Mouse (Mus musculus): Measurements from ENCODE around the gene Phf21b.
"Not testable (repeated sequence)": the region's sequence is repeated elsewhere in the genome, so short reads cannot be mapped to it uniquely, and the experiment has no call there.

The Phf21b gene

GRCm38 (mm10) chr15:84775421-84776174 is 80.3 kb downstream of the Phf21b start:
- no peak for DNase-seq (ENCODE audit: low spot score)

- DNase-seq (ENCODE audit: low spot score): no peak
These were observed 83.4 kb downstream of the Phf21b start for GRCm38 (mm10) chr15:84772191-84773111.

DNA sequence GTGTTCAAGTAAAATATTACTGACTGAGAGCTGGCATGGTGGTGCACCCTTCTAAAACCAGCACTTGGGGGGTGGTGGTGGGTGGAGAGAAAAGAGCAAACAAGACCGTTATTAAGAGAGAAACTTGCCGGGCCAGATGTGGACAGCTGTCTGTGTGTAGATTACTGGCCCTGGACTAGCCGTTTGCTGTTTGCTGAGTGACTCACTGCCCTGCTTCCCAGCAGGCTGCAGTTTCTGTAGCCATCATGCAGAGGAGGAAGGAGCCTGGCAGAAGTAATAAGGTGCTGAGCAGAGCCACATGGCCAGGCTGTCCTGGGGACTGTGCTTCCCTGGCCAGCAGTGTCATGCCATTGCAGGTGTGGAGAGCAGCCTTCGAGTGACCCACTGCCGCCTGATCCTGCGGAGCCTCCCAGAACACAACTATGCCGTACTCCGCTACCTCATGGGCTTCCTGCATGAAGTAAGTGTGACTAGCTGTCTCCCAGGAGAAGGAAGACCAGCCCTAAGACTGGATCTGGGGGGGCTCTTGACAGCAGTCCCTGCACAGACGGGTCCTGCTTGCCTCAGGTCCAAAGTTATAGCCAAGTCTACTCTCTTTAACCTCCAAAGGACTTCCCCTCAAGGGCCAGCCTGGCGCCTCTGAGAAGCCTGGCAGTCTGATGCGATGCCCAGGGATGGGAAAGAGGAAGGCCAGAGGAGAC is 86.1 kb downstream of the Phf21b start:
- no peak for DNase-seq (ENCODE audit: low spot score)

DNA sequence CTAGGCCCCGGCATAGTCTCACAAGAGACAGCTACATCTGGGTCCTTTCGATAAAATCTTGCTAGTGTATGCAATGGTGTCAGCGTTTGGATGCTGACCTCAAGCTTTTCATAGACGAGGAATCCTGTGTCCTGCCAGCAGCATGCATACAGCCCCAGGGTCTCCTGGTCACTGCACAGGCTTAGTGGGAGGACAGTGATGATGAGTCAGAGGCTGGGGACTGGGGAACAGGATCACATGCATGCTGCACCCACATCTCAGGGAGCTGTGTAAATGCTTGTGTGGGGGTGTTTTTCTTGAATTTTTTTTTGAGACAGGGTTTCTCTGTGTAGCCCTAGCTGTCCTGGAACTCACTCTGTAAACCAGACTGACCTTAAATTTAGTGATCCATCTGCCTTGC is 87.3 kb downstream of the Phf21b start:
- DNase-seq (ENCODE audit: low spot score): not testable (repeated sequence)

- DNase-seq (ENCODE audit: low spot score): no peak
These were observed 89.2 kb downstream of the Phf21b start for GRCm38 (mm10) chr15:84766621-84767020.

DNA sequence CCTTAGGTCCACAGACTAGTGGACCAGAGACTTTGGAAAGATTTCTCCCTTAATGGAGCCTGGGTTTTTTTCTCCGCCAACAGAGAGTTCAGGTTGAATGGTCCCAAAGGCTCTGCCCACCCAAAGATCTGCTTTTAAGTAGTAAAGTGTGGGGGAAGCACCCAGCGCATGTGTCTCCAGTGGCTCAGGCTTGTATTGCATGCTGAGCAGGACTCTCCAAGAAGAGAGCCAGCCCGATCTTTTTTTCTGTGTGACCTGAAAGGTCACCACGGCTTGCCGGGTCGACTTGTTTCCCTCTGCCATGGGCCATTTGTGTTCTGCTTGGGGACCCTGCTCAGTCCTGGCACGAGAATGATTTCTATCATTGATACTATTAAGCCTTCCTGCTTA is 92.4 kb downstream of the Phf21b start:
- no peak for DNase-seq (ENCODE audit: low spot score)

DNA sequence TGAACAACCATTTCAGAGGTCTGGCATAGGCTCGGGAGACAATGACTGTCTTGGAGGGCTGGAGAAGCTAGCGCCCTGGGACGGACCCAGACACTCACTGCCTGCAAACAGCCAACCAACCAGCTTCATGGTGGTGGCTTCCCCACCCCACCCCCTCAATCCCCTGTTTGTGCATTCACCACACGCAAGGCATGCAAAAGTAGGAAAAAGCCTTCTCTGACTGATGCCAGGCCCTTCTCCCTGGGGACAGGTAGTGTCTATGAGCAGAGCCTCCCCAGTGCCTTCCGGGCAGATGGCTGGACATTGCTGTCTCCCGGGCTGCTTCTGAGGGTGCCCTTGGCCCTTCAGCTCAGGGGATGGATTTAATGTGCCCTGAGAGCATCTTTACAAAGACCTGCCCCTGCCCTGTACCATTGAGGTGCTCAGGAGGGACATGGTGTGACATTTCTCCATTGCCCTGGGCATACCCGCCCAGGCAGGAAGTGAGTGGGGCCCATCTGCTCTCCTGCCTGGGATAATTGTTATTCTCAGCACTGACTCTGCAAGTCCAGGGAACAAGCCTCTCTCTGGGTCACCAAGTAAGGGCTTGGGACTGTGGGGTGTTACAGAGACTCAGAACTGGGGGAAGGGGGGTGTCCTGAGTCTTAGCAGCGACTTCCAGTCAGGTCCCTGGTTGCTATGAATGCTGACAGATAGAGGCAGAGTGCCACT is 93.0 kb downstream of the Phf21b start:
- no peak for DNase-seq (ENCODE audit: low spot score)

DNA sequence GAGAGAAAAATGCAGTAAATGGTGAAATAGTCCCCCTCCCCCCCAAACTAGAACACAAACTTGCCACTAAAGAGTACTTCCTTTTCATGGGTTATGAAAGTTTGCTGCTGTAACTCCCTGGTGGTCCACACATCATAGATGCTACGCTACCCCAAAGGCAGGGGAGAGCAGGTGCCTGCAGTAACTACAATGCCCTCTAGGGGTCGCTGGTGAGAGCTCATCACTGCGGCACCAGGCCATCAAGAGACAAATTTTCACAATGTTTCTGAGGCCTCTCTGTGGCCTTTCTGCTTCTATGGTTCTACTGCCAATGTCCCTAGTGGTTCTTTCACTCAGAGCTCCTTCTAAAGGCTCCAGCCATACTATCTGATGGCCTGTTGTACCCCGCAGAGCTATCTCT is 97.4 kb downstream of the Phf21b start:
- DNase-seq (ENCODE audit: low spot score): peak; percentile 18

DNA sequence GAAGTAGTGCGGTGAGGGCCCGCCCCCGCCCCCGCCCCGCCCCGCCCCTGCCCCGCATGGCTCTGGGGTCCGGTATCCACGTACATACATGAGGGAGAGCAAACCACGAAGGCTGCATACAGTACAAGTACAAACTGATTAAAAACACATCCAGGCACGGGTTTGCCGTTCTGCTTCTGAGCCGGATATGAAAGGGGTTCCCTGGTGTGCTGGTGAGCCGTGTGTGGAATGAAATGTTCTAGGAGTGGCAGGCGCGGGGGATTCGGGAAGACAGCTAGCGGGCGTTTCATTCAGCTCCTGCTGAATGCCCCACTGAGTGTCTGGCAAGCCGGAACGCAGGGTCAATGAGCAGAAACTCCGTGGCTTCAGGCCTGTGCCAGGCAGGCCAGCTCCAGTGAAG is 99.4 kb downstream of the Phf21b start:
- DNase-seq (ENCODE audit: low spot score): no peak

DNA sequence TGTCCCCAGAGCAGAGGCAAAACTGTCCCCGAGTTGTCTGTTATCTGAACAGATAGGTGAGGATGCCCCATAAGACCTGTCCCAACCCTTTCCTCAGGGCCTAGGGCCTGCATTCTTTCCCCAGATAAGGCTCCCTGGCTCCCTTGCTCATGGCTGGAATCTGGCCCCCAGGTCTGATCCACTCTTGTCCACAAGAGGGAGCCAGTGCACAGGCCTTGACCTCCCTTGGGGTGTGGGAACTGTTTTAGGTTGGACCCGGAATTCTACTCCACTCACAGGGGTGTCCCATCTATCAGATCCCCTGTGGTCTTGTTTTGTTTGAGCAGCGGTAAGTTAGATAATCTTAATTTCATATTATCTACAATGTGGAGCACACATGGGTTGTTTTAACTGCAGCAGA is 100.9 kb downstream of the Phf21b start:
- DNase-seq (ENCODE audit: low spot score): peak; percentile 75

DNA sequence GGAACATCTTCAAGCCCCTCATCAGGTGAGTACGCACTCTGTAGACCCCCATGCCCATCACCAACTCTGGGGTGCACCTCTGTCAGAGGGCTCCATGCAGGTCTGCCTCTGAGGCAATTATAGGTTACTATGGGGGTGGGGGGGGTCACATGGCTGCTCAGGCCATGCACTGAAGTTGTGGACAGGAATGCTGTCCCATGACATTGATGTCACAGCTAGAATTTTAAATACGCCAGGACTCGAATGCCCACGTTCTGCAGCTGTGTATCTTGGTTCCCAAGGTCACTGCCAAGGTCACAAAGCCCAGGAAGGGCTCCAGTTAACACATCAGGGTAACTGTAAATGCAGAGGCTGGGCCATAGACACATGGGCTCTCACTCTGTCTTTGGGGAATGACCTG is 110.0 kb downstream of the Phf21b start:
- DNase-seq (ENCODE audit: low spot score): no peak

DNA sequence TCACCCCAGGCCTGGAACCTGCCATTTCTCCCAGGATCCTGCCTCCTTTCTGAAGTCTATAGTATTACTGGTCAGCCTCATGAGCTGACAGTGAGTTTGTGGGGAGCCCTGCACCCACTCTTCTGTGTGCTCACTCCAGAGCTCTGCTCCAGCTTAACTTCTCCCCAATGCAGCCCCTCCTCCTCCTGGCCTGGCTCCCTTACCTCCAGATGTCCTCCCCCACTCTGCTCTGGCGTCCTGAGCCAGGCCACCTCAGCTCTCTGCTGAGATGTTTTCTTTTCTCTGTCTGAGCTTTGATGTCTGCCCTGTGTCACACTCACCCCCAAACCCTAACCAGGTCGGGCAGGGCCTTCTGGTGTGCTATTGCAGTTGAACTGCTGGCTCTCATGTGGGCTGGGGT is 111.5 kb downstream of the Phf21b start:
- no peak for DNase-seq (ENCODE audit: low spot score)

DNA sequence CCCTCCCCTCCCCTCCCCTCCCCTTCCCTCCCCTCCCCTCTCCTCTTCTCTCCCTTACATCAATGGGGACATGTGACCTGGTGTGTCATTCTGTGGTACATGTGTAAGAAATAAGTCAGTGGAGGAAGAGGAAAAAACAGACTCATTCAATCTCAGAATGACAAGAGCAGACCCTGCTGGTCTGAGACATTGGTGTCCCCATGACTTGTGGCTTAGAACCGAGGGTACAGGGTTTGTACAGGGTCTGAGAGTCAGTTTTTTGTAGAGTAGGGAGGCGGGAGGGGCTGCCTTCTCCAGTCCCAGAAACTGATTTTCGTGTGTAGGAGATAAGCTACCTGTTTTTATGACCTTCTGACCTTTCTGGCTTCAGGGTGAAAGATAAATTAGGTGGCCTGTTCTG is 112.5 kb downstream of the Phf21b start:
- no peak for DNase-seq (ENCODE audit: low spot score)

DNA sequence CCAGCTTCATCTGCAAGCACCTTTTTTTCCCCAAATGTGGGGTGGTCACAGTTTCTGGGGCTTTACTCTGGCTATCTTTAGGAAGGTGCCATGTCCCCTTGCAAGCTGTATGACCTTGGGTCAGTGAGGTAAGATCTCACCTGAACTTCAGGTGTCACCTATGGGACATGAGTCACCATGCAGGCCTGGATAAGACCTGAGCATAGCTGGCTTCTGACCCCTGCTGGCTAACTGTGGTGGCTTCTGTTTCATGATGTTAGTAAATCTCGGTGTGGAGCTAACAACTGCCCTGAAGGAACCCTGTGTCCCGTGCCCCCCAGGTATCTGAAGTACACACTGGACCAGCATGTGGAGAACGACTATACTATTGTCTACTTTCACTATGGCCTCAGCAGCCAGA is 114.3 kb downstream of the Phf21b start:
- DNase-seq (ENCODE audit: low spot score): no peak

- no peak for DNase-seq (ENCODE audit: low spot score)
These were observed 117.6 kb downstream of the Phf21b start for GRCm38 (mm10) chr15:84738246-84738645.

DNA sequence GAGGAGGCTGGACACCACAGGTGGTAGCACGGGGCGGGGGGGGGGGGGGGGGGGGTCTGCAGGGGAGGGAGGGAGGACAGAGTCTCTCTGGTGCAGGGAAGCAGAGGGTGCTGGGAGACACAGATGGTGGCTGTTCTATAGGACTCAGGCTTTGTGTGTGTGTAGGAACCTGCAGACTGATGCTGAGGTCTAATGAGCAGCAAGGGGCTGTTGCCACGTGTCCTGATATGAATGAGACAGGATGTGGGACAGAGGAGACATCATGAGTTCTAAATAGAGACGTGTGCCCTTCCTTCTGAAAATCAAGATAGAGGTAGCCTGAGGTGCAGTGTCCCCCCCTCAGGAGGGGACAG is 118.9 kb downstream of the Phf21b start:
- DNase-seq (ENCODE audit: low spot score): no peak

DNA sequence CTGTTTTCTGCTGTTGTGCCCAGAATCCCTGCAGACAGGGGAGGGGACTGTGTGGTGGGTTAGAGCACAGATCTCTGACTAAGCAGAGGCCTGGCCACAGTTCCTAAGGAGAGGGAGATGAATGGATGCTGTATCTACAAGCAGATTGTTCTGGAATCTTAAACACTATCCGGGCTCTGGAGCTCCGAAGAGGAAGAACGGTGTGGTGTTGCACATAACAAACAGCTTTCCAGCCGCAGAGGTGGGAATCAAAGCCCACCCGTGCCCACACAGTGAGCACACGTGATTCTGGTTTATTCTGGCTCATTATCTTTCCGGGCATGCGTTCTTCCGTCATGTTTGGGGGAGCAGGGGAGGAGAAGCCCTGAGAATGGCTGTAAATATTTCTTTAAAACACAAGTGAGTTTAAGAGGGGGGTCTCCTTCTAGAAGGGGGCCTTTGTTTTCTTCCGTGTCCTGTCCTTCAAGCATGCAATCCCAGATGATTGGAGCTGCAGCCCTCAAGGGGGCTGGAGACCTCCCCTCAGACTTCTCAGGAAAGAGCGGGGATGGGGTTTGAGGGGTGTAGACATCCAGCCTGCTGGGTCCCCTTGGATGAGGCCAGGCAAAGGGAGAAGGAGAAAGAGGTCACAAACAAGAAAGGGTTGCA is 119.4 kb downstream of the Phf21b start:
- no peak for DNase-seq (ENCODE audit: low spot score)

Measured in ovary, postnatal 14 days (tissue).